Mouse (Mus musculus) T-helper 17 cell (primary cell): Measurements from ENCODE around the gene Tdrd12.

ENCODE experiments used
- in situ Hi-C, 2 experiments: fragments of 300-600 bp; cut with MboI, MseI; formaldehyde crosslinking; loops; 1 replicate in 1 of 2; 2 replicates in 1 of 2; pipeline ENCODE4 v1.15.1; 2025; ENCODE audit warnings: high pct_unique_total_duplicates in 2 of 2

Gene Tdrd12

GRCm38 (mm10) chr7:35447996-35448846, 89.3 kb downstream of the Tdrd12 start, which contains the start of gene Slc7a9:
TSS of gene Slc7a9 (plus strand) at chr7:35448796.
- in situ Hi-C loops: no loop called here

- in situ Hi-C loops: no loop called here
Measured at GRCm38 (mm10) chr7:35447501-35447900, 90.0 kb downstream of the Tdrd12 start.

GRCm38 (mm10) chr7:35435266-35435665, 102.3 kb downstream of the Tdrd12 start:
- in situ Hi-C loops: no loop called here

- in situ Hi-C loops: no loop called here
Measured at GRCm38 (mm10) chr7:35428146-35428545, 109.4 kb downstream of the Tdrd12 start.

- in situ Hi-C loops: no loop called here
Measured at GRCm38 (mm10) chr7:35423071-35423470, 114.5 kb downstream of the Tdrd12 start.
